Mouse (Mus musculus): ENCODE data around the gene Tubgcp6. TPM values are rescaled to one million over a fixed set of nuclear protein-coding genes. Genes with fewer than 3 reads are reported as not detected.
A peak's percentile ranks its signal among the peaks of the same experiment; 100 is the strongest.

Tubgcp6 gene
- polyA plus RNA-seq, 1 experiment: 12.5 TPM

DNA sequence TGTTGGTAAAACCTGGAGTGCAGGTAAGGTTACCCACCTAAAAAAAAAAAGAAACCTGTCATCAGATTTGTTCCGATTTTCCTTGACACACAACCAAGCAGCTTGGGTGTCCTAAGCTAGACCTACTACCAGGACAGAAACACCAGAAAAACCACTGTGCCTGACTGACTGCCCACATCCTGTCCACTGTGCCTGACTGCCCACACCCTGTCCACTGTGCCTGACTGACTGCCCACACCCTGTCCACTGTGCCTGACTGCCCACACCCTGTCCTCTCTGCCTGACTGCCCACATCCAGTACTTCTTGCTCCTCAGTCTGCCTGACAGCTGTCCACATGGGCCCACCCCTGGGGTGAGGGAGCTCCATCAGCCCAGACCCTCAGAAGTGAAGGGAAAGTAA, 15.9 kb downstream of the Tubgcp6 start:
- Histone ChIP-seq H3K27me3 (replicated peaks) (no peaks in the 10 kb centered on the region), H3K4me3 (replicated peaks) (peak overlapping the region; percentile 60), H3K4me1 (peaks cover 21% of the 10 kb centered on the region), H3K9me3 (no peaks in the 10 kb centered on the region), H3K36me3 (replicated peaks; ENCODE audit: low read length) (peaks cover 100% of the 10 kb centered on the region)
- TF ChIP-seq GATA1 (IDR thresholded peaks at IDR 0.05; ENCODE audit: borderline replicate concordance, low read length): no peak
- no peak for TF ChIP-seq FLI1 (IDR thresholded peaks at IDR 0.05; ENCODE audit: low read length)

DNA sequence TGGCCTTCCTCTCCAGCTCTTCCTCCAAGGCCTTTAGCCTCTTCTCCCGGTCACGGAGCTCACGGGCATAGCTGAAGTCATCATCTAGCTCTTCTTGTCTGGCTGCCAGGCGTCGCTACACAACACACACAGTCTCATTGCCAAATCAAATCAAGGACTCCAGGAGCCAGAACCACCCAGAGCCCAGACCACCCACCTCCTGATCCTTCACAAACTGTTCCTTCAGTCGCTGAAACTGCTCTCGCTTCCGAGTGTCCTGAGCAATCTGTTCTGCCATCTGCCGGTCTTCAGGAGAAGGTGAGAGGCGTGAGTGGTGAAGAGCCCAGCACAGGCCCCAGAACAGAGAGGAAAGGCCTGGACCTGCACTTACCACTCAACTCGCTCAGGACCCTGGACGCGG, 16.8 kb downstream of the Tubgcp6 start:
- H3K4me3 ChIP-seq (replicated peaks): no peak overlapping the region
- TF ChIP-seq FLI1 (IDR thresholded peaks at IDR 0.05; ENCODE audit: low read length) (no peak), GATA1 (IDR thresholded peaks at IDR 0.05; ENCODE audit: borderline replicate concordance, low read length) (no peak)
- H3K36me3 ChIP-seq (replicated peaks; ENCODE audit: low read length): peaks cover 100% of the 10 kb centered on the region
- peaks cover 22% of the 10 kb centered on the region for H3K4me1 ChIP-seq
- H3K9me3 ChIP-seq: no peaks in the 10 kb centered on the region
- no peaks in the 10 kb centered on the region for H3K27me3 ChIP-seq (replicated peaks)

DNA sequence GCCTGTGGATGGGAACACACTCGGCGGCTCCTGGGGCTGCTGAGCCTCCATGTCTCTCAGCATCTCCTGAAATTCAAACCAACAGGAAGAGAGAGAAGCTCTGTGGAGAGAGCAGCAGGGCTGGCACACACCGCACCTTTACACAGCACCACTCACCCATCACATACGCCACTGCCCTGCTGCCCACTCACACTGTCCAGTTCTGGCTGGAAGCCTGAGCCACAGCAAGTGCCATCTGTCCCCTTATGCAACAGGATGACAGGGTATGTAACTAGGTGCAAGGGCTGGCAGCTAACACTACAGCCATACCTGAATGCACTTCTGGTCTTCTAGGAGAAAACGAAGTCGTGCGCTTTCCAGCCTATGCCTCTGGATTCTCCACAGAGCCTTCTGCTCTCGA, 18.5 kb downstream of the Tubgcp6 start:
- no peaks in the 10 kb centered on the region for H3K9me3 ChIP-seq
- no peaks in the 10 kb centered on the region for H3K27me3 ChIP-seq (replicated peaks)
- H3K4me1 ChIP-seq: peaks cover 27% of the 10 kb centered on the region
- TF ChIP-seq GATA1 (IDR thresholded peaks at IDR 0.05; ENCODE audit: borderline replicate concordance, low read length) (no peak), FLI1 (IDR thresholded peaks at IDR 0.05; ENCODE audit: low read length) (no peak)
- H3K4me3 ChIP-seq (replicated peaks): no peak overlapping the region
- peaks cover 100% of the 10 kb centered on the region for H3K36me3 ChIP-seq (replicated peaks; ENCODE audit: low read length)

DNA sequence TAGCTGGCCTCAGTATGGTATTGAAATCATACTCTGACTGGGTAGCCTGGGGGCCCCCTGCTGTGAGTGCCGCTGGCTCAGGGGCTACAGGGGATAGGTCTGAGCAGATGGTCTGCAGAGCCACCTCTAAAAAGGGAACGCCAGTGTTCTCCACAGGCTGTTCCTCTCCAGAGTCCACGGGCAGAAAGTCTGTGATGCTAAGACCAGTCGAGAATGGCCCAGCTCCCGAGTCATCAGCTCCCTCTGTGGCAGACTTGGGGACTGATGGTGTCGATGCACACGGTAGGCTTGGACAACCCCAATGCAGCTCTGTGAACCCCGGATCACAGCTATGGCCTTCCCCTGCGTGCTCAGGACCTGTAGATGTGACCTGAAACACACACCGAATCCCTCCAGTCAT, 19.0 kb downstream of the Tubgcp6 start:
- Histone ChIP-seq H3K4me1 (peaks cover 27% of the 10 kb centered on the region), H3K27me3 (replicated peaks) (no peaks in the 10 kb centered on the region), H3K4me3 (replicated peaks) (no peak overlapping the region), H3K9me3 (no peaks in the 10 kb centered on the region), H3K36me3 (replicated peaks; ENCODE audit: low read length) (peaks cover 100% of the 10 kb centered on the region)
- TF ChIP-seq FLI1 (IDR thresholded peaks at IDR 0.05; ENCODE audit: low read length) (no peak), GATA1 (IDR thresholded peaks at IDR 0.05; ENCODE audit: borderline replicate concordance, low read length) (no peak)

DNA sequence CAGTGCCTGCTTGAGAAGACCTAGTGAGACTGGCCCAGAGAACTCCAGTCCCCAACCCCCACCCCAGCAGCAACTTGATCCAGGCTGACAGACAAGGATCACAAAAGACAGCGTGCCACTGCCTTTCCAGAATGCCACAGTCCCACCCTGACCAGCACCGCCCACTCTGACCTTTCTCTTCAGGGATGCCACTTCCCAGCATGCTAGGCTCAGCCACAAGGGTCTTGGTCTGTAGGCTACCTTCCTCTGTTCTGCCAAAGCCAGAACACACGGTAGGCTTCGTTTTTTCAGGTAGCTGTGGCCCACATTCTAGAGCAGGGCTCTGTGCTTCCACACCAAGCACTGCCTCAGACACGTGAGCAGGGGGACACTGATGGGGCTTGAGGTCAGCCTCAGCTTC, 20.3 kb downstream of the Tubgcp6 start:
- no peak overlapping the region for H3K4me3 ChIP-seq (replicated peaks)
- peaks cover 24% of the 10 kb centered on the region for H3K4me1 ChIP-seq
- H3K27me3 ChIP-seq (replicated peaks): no peaks in the 10 kb centered on the region
- no peaks in the 10 kb centered on the region for H3K9me3 ChIP-seq
- TF ChIP-seq GATA1 (IDR thresholded peaks at IDR 0.05; ENCODE audit: borderline replicate concordance, low read length) (no peak), FLI1 (IDR thresholded peaks at IDR 0.05; ENCODE audit: low read length) (no peak)
- H3K36me3 ChIP-seq (replicated peaks; ENCODE audit: low read length): peaks cover 100% of the 10 kb centered on the region

DNA sequence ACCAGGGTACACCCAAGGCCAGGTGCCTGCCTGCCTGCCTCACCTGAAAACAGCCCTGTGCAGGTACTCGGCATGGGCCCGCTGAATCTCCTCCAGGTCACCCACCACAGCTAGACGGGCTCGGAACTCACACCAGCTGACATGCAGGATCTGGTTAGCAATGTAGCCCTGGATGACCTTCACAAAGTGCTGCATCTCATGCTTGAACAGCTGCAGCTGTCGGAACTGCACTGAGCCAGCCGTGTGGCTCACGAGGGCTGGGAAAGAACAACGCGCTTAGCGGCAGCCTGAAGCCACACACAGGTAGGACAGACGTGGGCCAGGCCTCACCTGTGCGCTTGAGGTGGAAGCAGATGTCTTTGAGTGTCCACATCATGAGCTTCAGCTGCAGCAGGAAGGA, 22.1 kb downstream of the Tubgcp6 start:
- Histone ChIP-seq H3K4me3 (replicated peaks) (no peak overlapping the region), H3K36me3 (replicated peaks; ENCODE audit: low read length) (peaks cover 100% of the 10 kb centered on the region), H3K9me3 (no peaks in the 10 kb centered on the region), H3K4me1 (peaks cover 6% of the 10 kb centered on the region), H3K27me3 (replicated peaks) (no peaks in the 10 kb centered on the region)
- no peak for TF ChIP-seq FLI1 (IDR thresholded peaks at IDR 0.05; ENCODE audit: low read length)
- TF ChIP-seq GATA1 (IDR thresholded peaks at IDR 0.05; ENCODE audit: borderline replicate concordance, low read length): no peak

DNA sequence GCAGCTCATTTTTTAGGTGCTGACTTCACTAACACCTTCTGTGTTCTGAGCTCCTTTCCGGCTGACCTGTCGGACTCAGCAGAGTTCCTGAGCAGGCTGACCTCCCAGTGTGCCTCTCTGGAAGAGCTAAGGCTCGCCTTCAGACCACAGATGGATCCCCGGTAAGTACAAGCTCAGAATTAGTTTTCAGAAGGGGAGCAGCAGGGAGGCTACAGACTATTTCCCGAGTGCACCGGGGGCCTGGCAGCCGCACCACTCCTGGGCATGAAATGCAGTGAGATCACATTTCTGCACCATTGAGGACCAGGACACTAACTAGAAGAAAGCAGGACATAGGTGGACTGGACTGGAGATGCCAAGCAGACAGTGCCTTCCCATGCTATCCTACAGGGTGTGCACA, 24.3 kb downstream of the Tubgcp6 start:
- H3K36me3 ChIP-seq (replicated peaks; ENCODE audit: low read length): peaks cover 100% of the 10 kb centered on the region

DNA sequence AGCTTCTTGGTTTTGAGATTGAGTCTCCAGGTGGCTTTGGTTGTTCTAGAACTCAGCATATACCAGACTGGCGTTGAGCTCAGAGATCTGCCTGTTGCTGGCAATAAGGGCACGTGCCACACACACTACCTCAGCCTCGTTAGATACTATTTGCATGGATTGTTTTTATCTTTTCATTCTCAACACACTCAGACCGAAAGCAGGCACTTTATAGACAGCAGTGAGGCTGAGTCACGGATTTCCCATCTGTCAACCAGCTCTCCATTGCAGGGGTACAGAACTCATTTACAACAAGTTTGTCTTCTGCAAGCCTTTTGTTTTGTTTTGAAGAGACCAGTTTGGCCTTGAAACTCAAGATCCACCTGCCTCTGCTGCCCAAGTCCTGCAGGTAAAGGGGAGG, 25.5 kb downstream of the Tubgcp6 start:
- TF ChIP-seq FLI1 (IDR thresholded peaks at IDR 0.05; ENCODE audit: low read length) (no peak), GATA1 (IDR thresholded peaks at IDR 0.05; ENCODE audit: borderline replicate concordance, low read length) (no peak)
- H3K27me3 ChIP-seq (replicated peaks): no peaks in the 10 kb centered on the region
- H3K4me1 ChIP-seq: peaks cover 10% of the 10 kb centered on the region; the same call in 1 of the 2 replicates
- H3K36me3 ChIP-seq (replicated peaks; ENCODE audit: low read length): peaks cover 100% of the 10 kb centered on the region
- H3K9me3 ChIP-seq: no peaks in the 10 kb centered on the region
- H3K4me3 ChIP-seq (replicated peaks): no peak overlapping the region

More for the DNA sequence above, 24.3 kb downstream of the Tubgcp6 start:
- no peak overlapping the region for H3K4me3 ChIP-seq (replicated peaks)
- peaks cover 10% of the 10 kb centered on the region; the same call in 1 of the 2 replicates for H3K4me1 ChIP-seq
- no peaks in the 10 kb centered on the region for H3K9me3 ChIP-seq
- no peaks in the 10 kb centered on the region for H3K27me3 ChIP-seq (replicated peaks)
- TF ChIP-seq FLI1 (IDR thresholded peaks at IDR 0.05; ENCODE audit: low read length) (no peak), GATA1 (IDR thresholded peaks at IDR 0.05; ENCODE audit: borderline replicate concordance, low read length) (no peak)

DNA sequence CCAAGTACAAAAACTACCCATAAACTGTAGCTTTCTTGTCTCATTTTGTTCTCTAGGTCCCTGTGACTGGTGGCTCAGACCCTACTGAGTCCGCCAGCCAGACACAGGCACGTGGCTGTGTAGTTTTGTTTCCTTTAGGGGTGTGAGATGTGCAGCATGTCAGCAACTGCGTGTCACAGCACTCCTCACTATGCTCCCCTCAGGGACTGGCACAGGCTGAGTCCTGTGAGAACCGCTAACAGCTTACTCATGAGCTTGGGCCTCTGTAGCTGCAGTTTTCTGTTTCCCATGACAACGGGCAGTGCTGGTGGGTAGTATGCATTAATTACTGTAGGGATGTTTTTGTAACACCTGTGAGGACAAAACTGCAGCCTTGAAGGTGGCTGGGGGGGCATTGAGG, 30.7 kb downstream of the Tubgcp6 start:
- peaks cover 66% of the 10 kb centered on the region for H3K36me3 ChIP-seq (replicated peaks; ENCODE audit: low read length)
- no peaks in the 10 kb centered on the region for H3K9me3 ChIP-seq
- H3K27me3 ChIP-seq (replicated peaks): no peaks in the 10 kb centered on the region
- TF ChIP-seq FLI1 (IDR thresholded peaks at IDR 0.05; ENCODE audit: low read length) (no peak), GATA1 (IDR thresholded peaks at IDR 0.05; ENCODE audit: borderline replicate concordance, low read length) (no peak)
- H3K4me1 ChIP-seq: peaks cover 38% of the 10 kb centered on the region
- H3K4me3 ChIP-seq (replicated peaks): no peak overlapping the region

DNA sequence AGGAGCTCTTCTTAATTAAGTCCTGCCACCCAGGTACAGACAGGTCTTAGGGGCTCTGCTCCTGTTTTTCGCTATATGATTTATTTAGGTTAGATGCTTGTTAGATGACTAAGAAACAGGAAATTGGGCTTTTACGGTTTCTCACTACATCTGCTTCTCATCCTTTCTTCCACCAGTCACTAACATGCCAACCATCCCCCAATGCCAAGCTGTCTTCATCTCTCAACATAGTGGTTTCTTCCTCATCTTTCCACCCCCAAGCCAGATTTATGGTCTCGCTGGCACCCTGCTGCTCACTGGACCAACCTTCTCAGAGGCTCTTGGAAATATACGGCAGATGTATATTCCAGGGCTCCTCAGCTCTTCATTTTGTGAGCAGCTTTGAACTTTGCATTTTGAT, 32.2 kb downstream of the Tubgcp6 start:
- Histone ChIP-seq H3K4me3 (replicated peaks) (no peak overlapping the region), H3K27me3 (replicated peaks) (no peaks in the 10 kb centered on the region), H3K36me3 (replicated peaks; ENCODE audit: low read length) (peaks cover 66% of the 10 kb centered on the region), H3K9me3 (no peaks in the 10 kb centered on the region), H3K4me1 (peaks cover 44% of the 10 kb centered on the region)
- TF ChIP-seq FLI1 (IDR thresholded peaks at IDR 0.05; ENCODE audit: low read length): no peak
- TF ChIP-seq GATA1 (IDR thresholded peaks at IDR 0.05; ENCODE audit: borderline replicate concordance, low read length): no peak

Measured in megakaryocyte, embryonic 14.5 days (primary cell).